In genomic region chr3:117405821-117406220, GRCm38 (mm10) we compare ENCODE assay signal across 12 mouse cellular contexts.
"Had no signal": no experiment of that assay in that cellular context is flagged by ENCODE, and none has a peak within 500 bp of the region (broad histone marks: within the 10 kb centered on the region; RNA-seq: fewer than 3 reads in every experiment).

No protein-coding gene starts in this region.

- DNase-seq: retina, postnatal 1 day; right cerebral cortex, adult 18-20 months; right cerebral cortex, postnatal 14 days; right cerebral cortex, postnatal 25 days; right cerebral cortex, postnatal 4 days; spleen, adult 18-20 months; thymus, adult 18-20 months; thymus, adult 2 months; thymus, postnatal 14 days; thymus, postnatal 25 days; thymus, postnatal 36 days; thymus, postnatal 4 days had no signal
